In the genomic region with DNA sequence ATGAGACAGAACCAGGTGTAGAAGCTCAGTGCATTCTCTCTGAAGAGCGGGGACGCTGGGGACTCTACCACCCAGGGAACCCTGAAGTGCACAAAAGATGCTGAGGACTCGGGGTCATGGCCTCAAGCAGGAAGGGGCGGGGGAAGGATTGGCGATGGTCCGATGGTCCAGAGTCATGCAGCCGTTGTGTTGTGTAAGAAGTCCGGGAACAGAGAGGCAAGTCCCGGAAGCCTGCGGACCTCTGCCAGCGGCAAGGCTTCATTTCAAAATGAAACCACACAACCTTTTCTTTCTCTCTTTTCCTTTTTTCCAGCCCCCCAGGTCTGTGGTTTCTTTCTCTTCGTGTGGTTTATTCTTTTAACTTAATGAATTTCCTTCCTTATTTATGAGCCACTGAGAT, we compare ENCODE assay signal across 13 mouse cellular contexts. TPM values are rescaled to one million over a fixed set of nuclear protein-coding genes. Genes with fewer than 3 reads are reported as not detected.
DNase-seq lines count a peak whose midpoint lies in the region; ATAC-seq lines count a peak whose summit lies in the region.
"Had no signal": no experiment of that assay in that cellular context is flagged by ENCODE, and none has a peak within 500 bp of the region (broad histone marks: within the 10 kb centered on the region; RNA-seq: fewer than 3 reads in every experiment).

No protein-coding gene starts in this region.

- peaks cover 61% of the 10 kb centered on the region for H3K4me1 ChIP-seq in kidney, embryonic 16.5 days (ENCODE audit: insufficient read depth, low read length)
- peaks cover 68% of the 10 kb centered on the region for H3K4me1 ChIP-seq in liver, embryonic 13.5 days (replicated peaks)
- H3K4me1 ChIP-seq in hindbrain, embryonic 11.5 days (replicated peaks; ENCODE audit: control insufficient read depth, insufficient read depth, low read length) = peaks cover 2% of the 10 kb centered on the region; the same call in 1 of the 2 replicates

- no peak overlapping the region for H3K4me3 ChIP-seq in kidney, embryonic 16.5 days (ENCODE audit: low read length)
- no peak overlapping the region for H3K4me3 ChIP-seq in liver, embryonic 13.5 days (replicated peaks)
- H3K4me3 ChIP-seq in hindbrain, embryonic 11.5 days (ENCODE audit: low read depth, low read length) = no peak overlapping the region
- H3K4me3 ChIP-seq: hindbrain, embryonic 10.5 days had no signal

- peak; percentile 52 for DNase-seq in kidney, adult 18-20 months
- peak; percentile 46 to 53 for DNase-seq in heart, postnatal 14 days
- DNase-seq in liver, embryonic 13.5 days = no peak
- no peak for DNase-seq in cerebellum, adult 8-10 months
- no peak for DNase-seq in left cerebral cortex, adult 18-20 months (ENCODE audit: low spot score in 2 of 2)
- DNase-seq in hindbrain, embryonic 11.5 days (ENCODE audit: low spot score) = no peak
- DNase-seq: right cerebral cortex, adult 18-20 months; thymus, postnatal 4 days had no signal

- no peaks in the 10 kb centered on the region for H3K36me3 ChIP-seq in kidney, embryonic 16.5 days (ENCODE audit: insufficient read depth, low read length)
- H3K36me3 ChIP-seq in liver, embryonic 13.5 days = no peaks in the 10 kb centered on the region
- no peaks in the 10 kb centered on the region for H3K36me3 ChIP-seq in hindbrain, embryonic 11.5 days (ENCODE audit: control insufficient read depth, insufficient read depth, low read length)

- no peaks in the 10 kb centered on the region for H3K9me3 ChIP-seq in kidney, embryonic 16.5 days (ENCODE audit: low read length)
- no peaks in the 10 kb centered on the region for H3K9me3 ChIP-seq in liver, embryonic 13.5 days (replicated peaks)
- H3K9me3 ChIP-seq in hindbrain, embryonic 11.5 days (ENCODE audit: control insufficient read depth, low read length) = no peaks in the 10 kb centered on the region
- H3K9me3 ChIP-seq: hindbrain, embryonic 10.5 days had no signal

- H3K9ac ChIP-seq in kidney, embryonic 16.5 days (replicated peaks; ENCODE audit: low read length) = no peak overlapping the region
- H3K9ac ChIP-seq in liver, embryonic 13.5 days = no peak overlapping the region
- no peak overlapping the region for H3K9ac ChIP-seq in hindbrain, embryonic 11.5 days (ENCODE audit: low read depth, low read length)

- H3K27ac ChIP-seq in kidney, embryonic 16.5 days (ENCODE audit: low read length) = no peak overlapping the region
- H3K27ac ChIP-seq in liver, embryonic 13.5 days = peak overlapping the region; percentile 44
- no peak overlapping the region for H3K27ac ChIP-seq in hindbrain, embryonic 11.5 days (ENCODE audit: low read depth, low read length)
- H3K27ac ChIP-seq: hindbrain, embryonic 10.5 days had no signal

- no peak for ATAC-seq in kidney, embryonic 16.5 days (ENCODE audit: low FRiP score, low TSS enrichment)
- no peak for ATAC-seq in liver, embryonic 13.5 days (ENCODE audit: low read depth)
- ATAC-seq in neutrophil, adult 5-6 weeks (ENCODE audit: extremely low read depth, insufficient number of reproducible peaks, low FRiP score, poor library complexity, severe bottlenecking) = peak; percentile 45; the same call in 1 of the 2 replicates
- no peak for ATAC-seq in hindbrain, embryonic 11.5 days (ENCODE audit: low FRiP score)

- WGBS in kidney, embryonic 16.5 days = 52% methylated on average over 12 of the region's 12 CpGs
- 10% methylated on average over 12 of the region's 12 CpGs for WGBS in liver, embryonic 13.5 days (ENCODE audit: insufficient replicate concordance)
- WGBS in hindbrain, embryonic 11.5 days = 55% methylated on average over 12 of the region's 12 CpGs

- intact Hi-C loops in heart, postnatal 14 days (cut with DNase I) = no loop called here

- no peaks in the 10 kb centered on the region for H3K27me3 ChIP-seq in kidney, embryonic 16.5 days (ENCODE audit: insufficient read depth, low read length)
- peaks cover 44% of the 10 kb centered on the region for H3K27me3 ChIP-seq in liver, embryonic 13.5 days
- H3K27me3 ChIP-seq in hindbrain, embryonic 11.5 days (ENCODE audit: control insufficient read depth, insufficient read depth, low read length) = peaks cover 13% of the 10 kb centered on the region

- no peak overlapping the region for H3K4me2 ChIP-seq in kidney, embryonic 16.5 days (replicated peaks; ENCODE audit: low read depth, low read length)
- peak overlapping the region; percentile 28 for H3K4me2 ChIP-seq in liver, embryonic 13.5 days
- no peak overlapping the region for H3K4me2 ChIP-seq in hindbrain, embryonic 11.5 days (replicated peaks; ENCODE audit: low read depth, low read length)

RNA-seq across cellular contexts. Expression of gene Plppr3, which starts 3.3 kb away (rescaled TPM):
- polyA plus RNA-seq in kidney, embryonic 16.5 days (2015; fragmentation: Nextera tagmentation; extraction: Ambion mirVana) = 72.7 and 78.6 TPM in 2 replicates
- under 1 TPM; 0.20 to 0.29 TPM for total RNA-seq in heart, postnatal 14 days (2021)
- polyA plus RNA-seq in liver, embryonic 13.5 days (2015; fragmentation: Nextera tagmentation; extraction: Ambion mirVana) = 5.7 and 5.8 TPM in 2 replicates
- total RNA-seq in neutrophil, adult 5-6 weeks (2017) = 0.93 and 1.7 TPM in 2 replicates
- total RNA-seq in left cerebral cortex, adult 18-20 months (2021) = 10 to 100 TPM; 55.6 to 58.0 TPM
- polyA plus RNA-seq in hindbrain, embryonic 11.5 days (2014; fragmentation: Nextera tagmentation; extraction: Ambion mirVana) = 129 and 150 TPM in 2 replicates

RNA-seq across cellular contexts. Expression of gene Prtn3, which starts 3.5 kb away (rescaled TPM):
- polyA plus RNA-seq in kidney, embryonic 16.5 days (2015; fragmentation: Nextera tagmentation; extraction: Ambion mirVana) = 7.9 and 8.2 TPM in 2 replicates
- total RNA-seq in heart, postnatal 14 days (2021) = under 1 TPM in 1 of 2 experiments, not detected in 1; 0.29 TPM
- polyA plus RNA-seq in liver, embryonic 13.5 days (2015; fragmentation: Nextera tagmentation; extraction: Ambion mirVana) = 54.8 and 64.6 TPM in 2 replicates
- not detected in 2 replicates for total RNA-seq in neutrophil, adult 5-6 weeks (2017)
- 1 to 10 TPM; 2.2 to 2.3 TPM for total RNA-seq in left cerebral cortex, adult 18-20 months (2021)
- polyA plus RNA-seq in hindbrain, embryonic 11.5 days (2014; fragmentation: Nextera tagmentation; extraction: Ambion mirVana) = 9.4 and 10.5 TPM in 2 replicates

RNA-seq across cellular contexts. Expression of gene Elane, which starts 8.3 kb away (rescaled TPM):
- 0.60 and 0.76 TPM in 2 replicates for polyA plus RNA-seq in kidney, embryonic 16.5 days (2015; fragmentation: Nextera tagmentation; extraction: Ambion mirVana)
- not detected for total RNA-seq in heart, postnatal 14 days (2021)
- 47.1 and 59.3 TPM in 2 replicates for polyA plus RNA-seq in liver, embryonic 13.5 days (2015; fragmentation: Nextera tagmentation; extraction: Ambion mirVana)
- total RNA-seq in neutrophil, adult 5-6 weeks (2017) = not detected in 2 replicates
- total RNA-seq in left cerebral cortex, adult 18-20 months (2021) = not detected
- 0.67 TPM in 1 of 2 replicates, not detected in the other for polyA plus RNA-seq in hindbrain, embryonic 11.5 days (2014; fragmentation: Nextera tagmentation; extraction: Ambion mirVana)
- total RNA-seq: left cerebral cortex, postnatal 25 days; midbrain, postnatal 0 days had no signal
- polyA plus RNA-seq: hindbrain, embryonic 10.5 days; midbrain, postnatal 0 days had no signal

RNA-seq across cellular contexts. Expression of gene Cfd, which starts 12.9 kb away (rescaled TPM):
- not detected in 2 replicates for polyA plus RNA-seq in kidney, embryonic 16.5 days (2015; fragmentation: Nextera tagmentation; extraction: Ambion mirVana)
- 10 to 100 TPM; 14.2 to 77.3 TPM for total RNA-seq in heart, postnatal 14 days (2021)
- not detected in 2 replicates for polyA plus RNA-seq in liver, embryonic 13.5 days (2015; fragmentation: Nextera tagmentation; extraction: Ambion mirVana)
- not detected in 2 replicates for total RNA-seq in neutrophil, adult 5-6 weeks (2017)
- not detected for total RNA-seq in left cerebral cortex, adult 18-20 months (2021)
- polyA plus RNA-seq in hindbrain, embryonic 11.5 days (2014; fragmentation: Nextera tagmentation; extraction: Ambion mirVana) = not detected in 2 replicates
- total RNA-seq: left cerebral cortex, postnatal 25 days; midbrain, postnatal 0 days had no signal
- polyA plus RNA-seq: hindbrain, embryonic 10.5 days; midbrain, postnatal 0 days had no signal

RNA-seq across cellular contexts. Expression of gene Ptbp1, which starts 23.5 kb away (rescaled TPM):
- polyA plus RNA-seq in kidney, embryonic 16.5 days (2015; fragmentation: Nextera tagmentation; extraction: Ambion mirVana) = 431 and 491 TPM in 2 replicates
- total RNA-seq in heart, postnatal 14 days (2021) = 10 to 100 TPM; 82.2 TPM
- polyA plus RNA-seq in liver, embryonic 13.5 days (2015; fragmentation: Nextera tagmentation; extraction: Ambion mirVana) = 136 and 175 TPM in 2 replicates
- total RNA-seq in neutrophil, adult 5-6 weeks (2017) = 101 and 117 TPM in 2 replicates
- total RNA-seq in left cerebral cortex, adult 18-20 months (2021) = 10 to 100 TPM; 54.3 to 62.5 TPM
- polyA plus RNA-seq in hindbrain, embryonic 11.5 days (2014; fragmentation: Nextera tagmentation; extraction: Ambion mirVana) = 141 and 152 TPM in 2 replicates

Comparison
In these comparisons a context has a peak if more than half of its experiments do, and no peak if none do; other contexts are left out.
1. DNase-seq: peak in kidney, adult 18-20 months (single experiment) and heart, postnatal 14 days (2 of 2); none in liver, embryonic 13.5 days (single experiment), cerebellum, adult 8-10 months (single experiment), left cerebral cortex, adult 18-20 months (0 of 2) and hindbrain, embryonic 11.5 days (single experiment).
2. RNA of gene Plppr3, which starts 3.3 kb away (total RNA-seq): 55.6 to 58.0 TPM in left cerebral cortex, adult 18-20 months; 0.93 to 1.7 TPM in neutrophil, adult 5-6 weeks and 0.20 to 0.29 TPM in heart, postnatal 14 days; every median in the first group is over 10 times any median in the second.